Mouse (Mus musculus): ENCODE results near the gene AK157302. TPM values are rescaled to one million over a fixed set of nuclear protein-coding genes. Genes with fewer than 3 reads are reported as not detected.
A peak's percentile ranks its signal among the peaks of the same experiment; 100 is the strongest.
"Not testable (repeated sequence)": the region's sequence is repeated elsewhere in the genome, so short reads cannot be mapped to it uniquely, and the experiment has no call there.

The AK157302 gene
- polyA plus RNA-seq, 1 experiment from 2014 or later = 0.74 TPM

GRCm38 (mm10) chr13:21492847-21493246 lies 2.2 kb upstream of the AK157302 start:
- H3K9me3 ChIP-seq (ENCODE audit: low read depth, low read length) = no peaks in the 10 kb centered on the region
- no peak overlapping the region for H3K4me2 ChIP-seq
- no peaks in the 10 kb centered on the region for H3K4me1 ChIP-seq (ENCODE audit: insufficient read depth)
- 85% methylated on average over 5 of the region's 5 CpGs for WGBS
- no peak for ATAC-seq (ENCODE audit: insufficient read depth)
- no peak overlapping the region for H3K9ac ChIP-seq
- H3K4me3 ChIP-seq (ENCODE audit: low read depth, low read length) = no peak overlapping the region
- no peak for TF ChIP-seq CTCF (IDR thresholded peaks at IDR 0.05; ENCODE audit: low read depth)
- no peak overlapping the region for H3K27ac ChIP-seq (ENCODE audit: low read depth)
- no peak for DNase-seq
- no peaks in the 10 kb centered on the region for H3K36me3 ChIP-seq (ENCODE audit: insufficient read depth)
- H3K27me3 ChIP-seq (ENCODE audit: insufficient read depth, low read length) = no peaks in the 10 kb centered on the region

- H3K27me3 ChIP-seq (ENCODE audit: insufficient read depth, low read length); H3K9me3 ChIP-seq (ENCODE audit: low read depth, low read length); H3K9ac ChIP-seq; DNase-seq; H3K27ac ChIP-seq (ENCODE audit: low read depth); H3K36me3 ChIP-seq (ENCODE audit: insufficient read depth); ATAC-seq (ENCODE audit: insufficient read depth); H3K4me1 ChIP-seq (ENCODE audit: insufficient read depth); H3K4me3 ChIP-seq (ENCODE audit: low read depth, low read length); H3K4me2 ChIP-seq: not testable (repeated sequence)
- 91% methylated on average over 13 of the region's 17 CpGs for WGBS
Measured at GRCm38 (mm10) chr13:21501182-21501581, 6.2 kb downstream of the AK157302 start, which contains the start of gene Gm11273. TSS of gene Gm11273 (minus strand) at chr13:21501418.

GRCm38 (mm10) chr13:21502296-21502695 lies 7.3 kb downstream of the AK157302 start:
- no peaks in the 10 kb centered on the region for H3K36me3 ChIP-seq (ENCODE audit: insufficient read depth)
- no peaks in the 10 kb centered on the region for H3K9me3 ChIP-seq (ENCODE audit: low read depth, low read length)
- no peak for DNase-seq
- no peak overlapping the region for H3K27ac ChIP-seq (ENCODE audit: low read depth)
- WGBS = 85% methylated on average over 5 of the region's 5 CpGs
- no peaks in the 10 kb centered on the region for H3K27me3 ChIP-seq (ENCODE audit: insufficient read depth, low read length)
- no peak overlapping the region for H3K4me3 ChIP-seq (ENCODE audit: low read depth, low read length)
- no peak for ATAC-seq (ENCODE audit: insufficient read depth)
- H3K4me1 ChIP-seq (ENCODE audit: insufficient read depth) = no peaks in the 10 kb centered on the region
- no peak overlapping the region for H3K9ac ChIP-seq
- H3K4me2 ChIP-seq = no peak overlapping the region
- no peak for TF ChIP-seq CTCF (IDR thresholded peaks at IDR 0.05; ENCODE audit: low read depth)

GRCm38 (mm10) chr13:21506221-21506649 lies 11.2 kb downstream of the AK157302 start:
- peak; percentile 100 for ATAC-seq (ENCODE audit: insufficient read depth)
- TF ChIP-seq CTCF (IDR thresholded peaks at IDR 0.05; ENCODE audit: low read depth) = no peak
- Histone ChIP-seq H3K9me3 (ENCODE audit: low read depth, low read length) (no peaks in the 10 kb centered on the region), H3K27me3 (ENCODE audit: insufficient read depth, low read length) (no peaks in the 10 kb centered on the region), H3K4me3 (ENCODE audit: low read depth, low read length) (peak overlapping the region; percentile 62), H3K4me1 (ENCODE audit: insufficient read depth) (no peaks in the 10 kb centered on the region), H3K36me3 (ENCODE audit: insufficient read depth) (no peaks in the 10 kb centered on the region), H3K27ac (ENCODE audit: low read depth) (peak overlapping the region; percentile 87), H3K4me2 (peak overlapping the region; percentile 64), H3K9ac (peak overlapping the region; percentile 65)
- under 1% methylated on average over 21 of the region's 21 CpGs for WGBS
- peak; percentile 93 for DNase-seq

- Histone ChIP-seq H3K4me2 (peak overlapping the region; percentile 63), H3K4me3 (ENCODE audit: low read depth, low read length) (peak overlapping the region; percentile 83), H3K36me3 (ENCODE audit: insufficient read depth) (peaks cover 18% of the 10 kb centered on the region), H3K9ac (peak overlapping the region; percentile 28; the same call in 1 of the 2 replicates), H3K9me3 (ENCODE audit: low read depth, low read length) (no peaks in the 10 kb centered on the region), H3K4me1 (ENCODE audit: insufficient read depth) (peaks cover 6% of the 10 kb centered on the region), H3K27ac (ENCODE audit: low read depth) (no peak overlapping the region), H3K27me3 (ENCODE audit: insufficient read depth, low read length) (no peaks in the 10 kb centered on the region)
- DNase-seq (peak; percentile 18), ATAC-seq (ENCODE audit: insufficient read depth) (no peak)
- 32% methylated on average over 7 of the region's 7 CpGs for WGBS
- no peak for TF ChIP-seq CTCF (IDR thresholded peaks at IDR 0.05; ENCODE audit: low read depth)
Measured at GRCm38 (mm10) chr13:21530136-21530535, 35.1 kb downstream of the AK157302 start.

GRCm38 (mm10) chr13:21530781-21531201 lies 35.8 kb downstream of the AK157302 start, which contains the start of gene Zkscan8:
TSS of gene Zkscan8 (minus strand) at chr13:21531120.
- H3K36me3 ChIP-seq (ENCODE audit: insufficient read depth) = peaks cover 13% of the 10 kb centered on the region
- H3K9me3 ChIP-seq (ENCODE audit: low read depth, low read length) = no peaks in the 10 kb centered on the region
- ATAC-seq (ENCODE audit: insufficient read depth) (peak; percentile 99), DNase-seq (peak; percentile 94)
- peaks cover 6% of the 10 kb centered on the region for H3K4me1 ChIP-seq (ENCODE audit: insufficient read depth)
- peak within 1 kb of the TSS; percentile 63 for H3K4me2 ChIP-seq
- 0% methylated on average over 39 of the region's 39 CpGs for whole genome bisulfite sequencing
- H3K27me3 ChIP-seq (ENCODE audit: insufficient read depth, low read length) = no peaks in the 10 kb centered on the region
- H3K4me3 ChIP-seq (ENCODE audit: low read depth, low read length) = peak within 1 kb of the TSS; percentile 83
- H3K27ac ChIP-seq (ENCODE audit: low read depth) = peak within 1 kb of the TSS; percentile 97
- H3K9ac ChIP-seq = peak within 1 kb of the TSS; percentile 97
- no peak for TF ChIP-seq CTCF (IDR thresholded peaks at IDR 0.05; ENCODE audit: low read depth)

- WGBS = 85% methylated on average over 1 of the region's 1 CpGs
- H3K9ac ChIP-seq = no peak within 1 kb of the TSS
- H3K36me3 ChIP-seq (ENCODE audit: insufficient read depth) = no peaks in the 10 kb centered on the region
- no peak for DNase-seq
- no peaks in the 10 kb centered on the region for H3K27me3 ChIP-seq (ENCODE audit: insufficient read depth, low read length)
- no peak within 1 kb of the TSS for H3K4me3 ChIP-seq (ENCODE audit: low read depth, low read length)
- TF ChIP-seq CTCF (IDR thresholded peaks at IDR 0.05; ENCODE audit: low read depth) = no peak
- no peak within 1 kb of the TSS for H3K27ac ChIP-seq (ENCODE audit: low read depth)
- H3K4me1 ChIP-seq (ENCODE audit: insufficient read depth) = no peaks in the 10 kb centered on the region
- ATAC-seq (ENCODE audit: insufficient read depth) = no peak
- no peak within 1 kb of the TSS for H3K4me2 ChIP-seq
- H3K9me3 ChIP-seq (ENCODE audit: low read depth, low read length) = no peaks in the 10 kb centered on the region
Measured at GRCm38 (mm10) chr13:21542708-21543107, 47.7 kb downstream of the AK157302 start, which contains the start of gene Olfr1366. TSS of gene Olfr1366 (minus strand) at chr13:21542808.

MicroRNAs encoded within 50 kb of the gene (microRNA counts, 519-probe panel; counts per million panel counts)
- 3,214 counts per million, percentile 61 among the panel's probes with 10 or more counts for microRNA mmu-miR-1896

Small RNA genes within 50 kb of the gene (microRNA-seq; reads per million reads assigned to microRNA genes)
- not detected for gene Mir1896 (ENCODE audit: borderline number of aligned reads)

Other genes starting within 250 kb of the AK157302 start
- gene Gpx5, start 202.5 kb upstream of the AK157302 start, polyA plus RNA-seq (2014; fragmentation: Nextera tagmentation; extraction: Ambion mirVana) = not detected in 2 replicates
- not detected in 2 replicates for gene Gpx6, start 183.1 kb upstream of the AK157302 start, polyA plus RNA-seq (2014; fragmentation: Nextera tagmentation; extraction: Ambion mirVana)
- gene Olfr1367, start 148.3 kb upstream of the AK157302 start, polyA plus RNA-seq (2014; fragmentation: Nextera tagmentation; extraction: Ambion mirVana) = not detected in 2 replicates
- 14.1 and 14.3 TPM in 2 replicates for gene Zscan12, start 132.4 kb upstream of the AK157302 start, polyA plus RNA-seq (2014; fragmentation: Nextera tagmentation; extraction: Ambion mirVana)
- gene Zkscan3, start 92.5 kb upstream of the AK157302 start, polyA plus RNA-seq (2014; fragmentation: Nextera tagmentation; extraction: Ambion mirVana) = 73.2 and 78.0 TPM in 2 replicates
- 2.3 and 2.6 TPM in 2 replicates for gene Pgbd1, start 54.2 kb upstream of the AK157302 start, polyA plus RNA-seq (2014; fragmentation: Nextera tagmentation; extraction: Ambion mirVana)
- 26.6 and 27.6 TPM in 2 replicates for gene Zscan26, start 41.5 kb upstream of the AK157302 start, polyA plus RNA-seq (2014; fragmentation: Nextera tagmentation; extraction: Ambion mirVana)
- gene Nkapl, start 26.7 kb upstream of the AK157302 start, polyA plus RNA-seq (2014; fragmentation: Nextera tagmentation; extraction: Ambion mirVana) = 3.1 and 3.4 TPM in 2 replicates
- gene Zkscan4, start 16.3 kb upstream of the AK157302 start, polyA plus RNA-seq (2014; fragmentation: Nextera tagmentation; extraction: Ambion mirVana) = 3.4 and 3.5 TPM in 2 replicates
- gene Gm10065, start 15.8 kb upstream of the AK157302 start, polyA plus RNA-seq (2014; fragmentation: Nextera tagmentation; extraction: Ambion mirVana) = not detected in 2 replicates
- 6.6 and 7.6 TPM in 2 replicates for gene Gm11273, start 6.2 kb downstream of the AK157302 start, polyA plus RNA-seq (2014; fragmentation: Nextera tagmentation; extraction: Ambion mirVana)
- 10.1 and 10.5 TPM in 2 replicates for gene Zkscan8, start 35.9 kb downstream of the AK157302 start, polyA plus RNA-seq (2014; fragmentation: Nextera tagmentation; extraction: Ambion mirVana)
- 0.14 and 0.41 TPM in 2 replicates for gene Olfr1366, start 47.6 kb downstream of the AK157302 start, polyA plus RNA-seq (2014; fragmentation: Nextera tagmentation; extraction: Ambion mirVana)
- 0.09 TPM in 1 of 2 replicates, not detected in the other for gene Olfr1535, start 64.7 kb downstream of the AK157302 start, polyA plus RNA-seq (2014; fragmentation: Nextera tagmentation; extraction: Ambion mirVana)
- gene Olfr1364, start 86.5 kb downstream of the AK157302 start, polyA plus RNA-seq (2014; fragmentation: Nextera tagmentation; extraction: Ambion mirVana) = not detected in 2 replicates
- gene Olfr1362, start 118.8 kb downstream of the AK157302 start, polyA plus RNA-seq (2014; fragmentation: Nextera tagmentation; extraction: Ambion mirVana) = not detected in 2 replicates
- not detected in 2 replicates for gene Olfr11, start 147.3 kb downstream of the AK157302 start, polyA plus RNA-seq (2014; fragmentation: Nextera tagmentation; extraction: Ambion mirVana)
- not detected in 2 replicates for gene Olfr1361, start 168.2 kb downstream of the AK157302 start, polyA plus RNA-seq (2014; fragmentation: Nextera tagmentation; extraction: Ambion mirVana)
- gene Olfr1360, start 182.2 kb downstream of the AK157302 start, polyA plus RNA-seq (2014; fragmentation: Nextera tagmentation; extraction: Ambion mirVana) = not detected in 2 replicates
- gene Olfr1359, start 202.9 kb downstream of the AK157302 start, polyA plus RNA-seq (2014; fragmentation: Nextera tagmentation; extraction: Ambion mirVana) = not detected in 2 replicates
- gene Hist1h2bl, start 220.9 kb downstream of the AK157302 start, polyA plus RNA-seq (2014; fragmentation: Nextera tagmentation; extraction: Ambion mirVana) = 3.8 and 6.9 TPM in 2 replicates
- gene Hist1h2ai, start 221.2 kb downstream of the AK157302 start, polyA plus RNA-seq (2014; fragmentation: Nextera tagmentation; extraction: Ambion mirVana) = 40.4 and 42.9 TPM in 2 replicates
- gene Hist1h3h, start 222.4 kb downstream of the AK157302 start, polyA plus RNA-seq (2014; fragmentation: Nextera tagmentation; extraction: Ambion mirVana) = 13.9 and 23.8 TPM in 2 replicates
- gene Hist1h2bm, start 226.8 kb downstream of the AK157302 start, polyA plus RNA-seq (2014; fragmentation: Nextera tagmentation; extraction: Ambion mirVana) = 4.9 and 8.0 TPM in 2 replicates
- gene Hist1h4j, start 239.8 kb downstream of the AK157302 start, polyA plus RNA-seq (2014; fragmentation: Nextera tagmentation; extraction: Ambion mirVana) = 0.96 and 2.2 TPM in 2 replicates